Mouse (Mus musculus) CD4-positive, CD25-positive, alpha-beta regulatory T cell, adult 4 months (primary cell): ENCODE data around the gene Eif5a. TPM values are rescaled to one million over a fixed set of nuclear protein-coding genes. Genes with fewer than 3 reads are reported as not detected.

ENCODE experiments used
- ATAC-seq: one replicate; pipeline ENCODE4 v1.8.0; 2017
- polyA plus RNA-seq, 2 experiments: library from polyadenylated mRNA; unstranded; fragments of 100-300 nt; shearing (Covaris generic); gene quantifications; one replicate each; pipeline ENCODE4 v1.2.1; 2017

Eif5a gene
- polyA plus RNA-seq, 2 experiments from 2014 or later = 1,067 to 1,377 TPM

- no peak for ATAC-seq
These were observed 49.9 kb downstream of the Eif5a start for GRCm38 (mm10) chr11:69871822-69872221.

- no peak for ATAC-seq
These were observed 51.3 kb downstream of the Eif5a start for GRCm38 (mm10) chr11:69870289-69871069.

GRCm38 (mm10) chr11:69867335-69867734 is 54.4 kb downstream of the Eif5a start:
- ATAC-seq = no peak

Other genes with a start within 250 kb of the Eif5a start
- 100 to 1,000 TPM; 166 to 236 TPM for gene Eif4a1, start 249.5 kb downstream of the Eif5a start, polyA plus RNA-seq
- gene Senp3, start 239.9 kb downstream of the Eif5a start, polyA plus RNA-seq = 10 to 100 TPM; 31.6 to 47.4 TPM
- not detected for gene Tnfsf13, start 236.2 kb downstream of the Eif5a start, polyA plus RNA-seq
- gene Tnfsf12, start 226.1 kb downstream of the Eif5a start, polyA plus RNA-seq = under 1 TPM in 1 of 2 experiments, not detected in 1; 0.23 TPM
- gene Tnfsfm13, start 225.9 kb downstream of the Eif5a start, polyA plus RNA-seq = not detected
- 10 to 100 TPM; 25.6 to 36.0 TPM for gene Polr2a, start 163.3 kb downstream of the Eif5a start, polyA plus RNA-seq
- gene Slc35g3, start 160.0 kb downstream of the Eif5a start, polyA plus RNA-seq = not detected
- 10 to 100 TPM; 11.2 to 11.8 TPM for gene Zbtb4, start 156.0 kb downstream of the Eif5a start, polyA plus RNA-seq
- gene Chrnb1, start 126.0 kb downstream of the Eif5a start, polyA plus RNA-seq = 1 to 10 TPM; 2.9 to 4.5 TPM
- not detected for gene Fgf11, start 120.1 kb downstream of the Eif5a start, polyA plus RNA-seq
- not detected for gene Tmem102, start 116.3 kb downstream of the Eif5a start, polyA plus RNA-seq
- gene Gm39566, start 106.7 kb downstream of the Eif5a start, polyA plus RNA-seq = not detected
- not detected for gene Spem2, start 103.5 kb downstream of the Eif5a start, polyA plus RNA-seq
- under 1 TPM in 1 of 2 experiments, not detected in 1; 0.42 TPM for gene Spem1, start 99.8 kb downstream of the Eif5a start, polyA plus RNA-seq
- 1 to 10 TPM; 1.1 to 1.2 TPM for gene Nlgn2, start 84.2 kb downstream of the Eif5a start, polyA plus RNA-seq
- 100 to 1,000 TPM in 1 of 2 experiments, 10 to 100 TPM in 1; 93.2 to 114 TPM for gene Tmem256, start 83.4 kb downstream of the Eif5a start, polyA plus RNA-seq
- gene Plscr3, start 75.6 kb downstream of the Eif5a start, polyA plus RNA-seq = 10 to 100 TPM; 22.4 to 33.5 TPM
- gene Tnk1, start 63.2 kb downstream of the Eif5a start, polyA plus RNA-seq = not detected
- gene Tmem95, start 43.9 kb downstream of the Eif5a start, polyA plus RNA-seq = not detected
- 1 to 10 TPM in 1 of 2 experiments, not detected in 1; 1.1 TPM for gene Kctd11, start 40.6 kb downstream of the Eif5a start, polyA plus RNA-seq
- 100 to 1,000 TPM; 256 to 383 TPM for gene Acap1, start 26.4 kb downstream of the Eif5a start, polyA plus RNA-seq
- gene 2810408A11Rik, start 21.0 kb downstream of the Eif5a start, polyA plus RNA-seq = 1 to 10 TPM; 1.6 to 2.0 TPM
- gene Neurl4, start 20.9 kb downstream of the Eif5a start, polyA plus RNA-seq = 1 to 10 TPM; 8.3 to 9.1 TPM
- 100 to 1,000 TPM; 120 to 134 TPM for gene Gps2, start 8.1 kb downstream of the Eif5a start, polyA plus RNA-seq
- gene Ybx2, start 13.8 kb upstream of the Eif5a start, polyA plus RNA-seq = not detected
- not detected for gene Slc2a4, start 26.2 kb upstream of the Eif5a start, polyA plus RNA-seq
- not detected for gene Cldn7, start 42.8 kb upstream of the Eif5a start, polyA plus RNA-seq
- gene Ctdnep1, start 59.2 kb upstream of the Eif5a start, polyA plus RNA-seq = 10 to 100 TPM; 21.1 to 25.4 TPM
- 10 to 100 TPM; 69.7 to 79.3 TPM for gene Elp5, start 60.6 kb upstream of the Eif5a start, polyA plus RNA-seq
- gene Gabarap, start 69.2 kb upstream of the Eif5a start, polyA plus RNA-seq = 100 to 1,000 TPM; 282 to 355 TPM
- gene Phf23, start 73.8 kb upstream of the Eif5a start, polyA plus RNA-seq = 10 to 100 TPM; 41.3 to 43.5 TPM
- 1 to 10 TPM; 4.0 to 4.6 TPM for gene Dvl2, start 78.6 kb upstream of the Eif5a start, polyA plus RNA-seq
- gene Acadvl, start 93.5 kb upstream of the Eif5a start, polyA plus RNA-seq = 100 to 1,000 TPM; 124 to 181 TPM
- gene Dlg4, start 95.0 kb upstream of the Eif5a start, polyA plus RNA-seq = 10 to 100 TPM in 1 of 2 experiments, 1 to 10 TPM in 1; 9.4 to 17.1 TPM
- gene Asgr1, start 132.1 kb upstream of the Eif5a start, polyA plus RNA-seq = not detected
- gene Asgr2, start 170.7 kb upstream of the Eif5a start, polyA plus RNA-seq = not detected
- not detected for gene Mgl2, start 208.4 kb upstream of the Eif5a start, polyA plus RNA-seq
- not detected for gene Clec10a, start 234.2 kb upstream of the Eif5a start, polyA plus RNA-seq